Mouse (Mus musculus) neural tube, embryonic 13.5 days (tissue): ENCODE measurements around the gene Hist1h2bb. TPM values are rescaled to one million over a fixed set of nuclear protein-coding genes. Genes with fewer than 3 reads are reported as not detected.
"Not testable (repeated sequence)": the region's sequence is repeated elsewhere in the genome, so short reads cannot be mapped to it uniquely, and the experiment has no call there.

ENCODE experiments used
- ATAC-seq: fragments of 200-750 bp; cut with Nextera tagmentation; 2 replicates; pipeline ENCODE4 v1.8.0; 2017; ENCODE audit warnings: low read depth, mild to moderate bottlenecking, moderate TSS enrichment, moderate library complexity
- H3K27ac ChIP-seq: fragments of 300-500 bp; sonication (generic); replicated peaks from 2 replicates; pipeline ENCODE4 v1.5.1; 2015; ENCODE audit warnings: moderate library complexity, mild to moderate bottlenecking, inconsistent platforms
- H3K27me3 ChIP-seq: fragments of 300-500 bp; sonication (generic); 2 replicates; pipeline ENCODE4 v1.6.1; 2015; ENCODE audit warnings: mild to moderate bottlenecking, inconsistent platforms
- H3K36me3 ChIP-seq: fragments of 300-500 bp; sonication (generic); 2 replicates; pipeline ENCODE4 v1.6.1; 2015; ENCODE audit warnings: mild to moderate bottlenecking, inconsistent platforms
- H3K4me1 ChIP-seq: fragments of 300-500 bp; sonication (generic); replicated peaks from 2 replicates; pipeline ENCODE4 v1.6.1; 2015; ENCODE audit warnings: inconsistent platforms
- H3K4me2 ChIP-seq: fragments of 300-500 bp; sonication (generic); 2 replicates; pipeline ENCODE4 v1.6.1; 2015; ENCODE audit warnings: inconsistent platforms, mild to moderate bottlenecking, moderate library complexity
- H3K4me3 ChIP-seq: fragments of 300-500 bp; sonication (generic); 2 replicates; pipeline ENCODE4 v1.5.1; 2015; ENCODE audit warnings: mild to moderate bottlenecking, inconsistent platforms
- H3K9ac ChIP-seq: fragments of 300-500 bp; sonication (generic); 2 replicates; pipeline ENCODE4 v1.6.1; 2015; ENCODE audit warnings: moderate library complexity, mild to moderate bottlenecking, inconsistent platforms
- H3K9me3 ChIP-seq: fragments of 300-500 bp; sonication (generic); 2 replicates; pipeline ENCODE4 v1.6.1; 2016; ENCODE audit warnings: inconsistent platforms
- WGBS: fragments of 180-500 bp; shearing (Covaris S2); methylation state at CpG from one replicate; pipeline ENCODE4 v1.1.7; 2015; 5-methylcytosine and 5-hydroxymethylcytosine counted together
- polyA plus RNA-seq: library from polyadenylated mRNA; unstranded; fragments of >200 nt; fragmentation: Nextera tagmentation; extraction: Ambion mirVana; gene quantifications from 2 replicates; pipeline ENCODE4 v1.2.1, GENCODE M21; 2015

Gene Hist1h2bb
- polyA plus RNA-seq: not detected in 2 replicates

DNA sequence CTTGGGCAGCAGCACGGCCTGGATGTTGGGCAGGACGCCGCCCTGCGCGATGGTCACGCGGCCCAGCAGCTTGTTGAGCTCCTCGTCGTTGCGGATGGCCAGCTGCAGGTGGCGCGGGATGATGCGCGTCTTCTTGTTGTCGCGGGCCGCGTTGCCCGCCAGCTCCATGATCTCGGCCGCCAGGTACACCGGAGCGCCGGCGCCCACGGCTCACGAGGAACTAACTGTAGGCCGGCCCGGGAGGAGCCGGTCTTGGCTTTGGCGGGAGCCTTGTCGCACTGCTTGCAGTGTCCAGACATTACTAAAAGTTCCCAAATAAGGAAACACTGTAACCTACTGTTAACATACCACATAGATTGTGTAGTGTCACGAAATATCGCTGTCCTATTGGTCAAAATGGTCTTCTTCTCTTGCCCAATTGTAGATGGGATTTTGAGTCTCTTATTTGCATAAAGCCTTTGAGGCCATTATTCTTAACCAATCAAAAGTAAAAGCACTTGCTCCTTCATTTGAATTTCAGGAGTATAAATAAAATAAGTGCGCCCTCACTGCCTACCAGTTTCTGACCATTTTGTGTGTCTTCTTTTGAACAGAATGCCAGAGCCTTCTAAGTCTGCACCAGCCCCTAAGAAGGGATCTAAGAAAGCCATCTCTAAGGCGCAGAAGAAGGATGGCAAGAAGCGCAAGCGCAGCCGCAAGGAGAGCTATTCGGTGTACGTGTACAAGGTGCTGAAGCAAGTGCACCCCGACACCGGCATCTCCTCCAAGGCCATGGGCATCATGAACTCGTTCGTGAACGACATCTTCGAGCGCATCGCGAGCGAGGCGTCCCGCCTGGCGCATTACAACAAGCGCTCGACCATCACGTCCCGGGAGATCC lies at the start of gene Hist1h2bb:
Hist1h2bb (plus strand) TSS at position 534 of the 880 bp plus-strand sequence.
- Histone ChIP-seq H3K4me2 (peak within 1 kb of the TSS; percentile 71), H3K4me3 (peak within 1 kb of the TSS; percentile 41), H3K27ac (peak within 1 kb of the TSS; percentile 95), H3K9ac (peak within 1 kb of the TSS; percentile 64), H3K4me1 (peaks cover 23% of the 10 kb centered on the region)
- H3K9me3 ChIP-seq, H3K27me3 ChIP-seq, H3K36me3 ChIP-seq: not testable (repeated sequence)
- under 1% methylated on average over 42 of the region's 58 CpGs for WGBS
- peak; percentile 94 for ATAC-seq

DNA sequence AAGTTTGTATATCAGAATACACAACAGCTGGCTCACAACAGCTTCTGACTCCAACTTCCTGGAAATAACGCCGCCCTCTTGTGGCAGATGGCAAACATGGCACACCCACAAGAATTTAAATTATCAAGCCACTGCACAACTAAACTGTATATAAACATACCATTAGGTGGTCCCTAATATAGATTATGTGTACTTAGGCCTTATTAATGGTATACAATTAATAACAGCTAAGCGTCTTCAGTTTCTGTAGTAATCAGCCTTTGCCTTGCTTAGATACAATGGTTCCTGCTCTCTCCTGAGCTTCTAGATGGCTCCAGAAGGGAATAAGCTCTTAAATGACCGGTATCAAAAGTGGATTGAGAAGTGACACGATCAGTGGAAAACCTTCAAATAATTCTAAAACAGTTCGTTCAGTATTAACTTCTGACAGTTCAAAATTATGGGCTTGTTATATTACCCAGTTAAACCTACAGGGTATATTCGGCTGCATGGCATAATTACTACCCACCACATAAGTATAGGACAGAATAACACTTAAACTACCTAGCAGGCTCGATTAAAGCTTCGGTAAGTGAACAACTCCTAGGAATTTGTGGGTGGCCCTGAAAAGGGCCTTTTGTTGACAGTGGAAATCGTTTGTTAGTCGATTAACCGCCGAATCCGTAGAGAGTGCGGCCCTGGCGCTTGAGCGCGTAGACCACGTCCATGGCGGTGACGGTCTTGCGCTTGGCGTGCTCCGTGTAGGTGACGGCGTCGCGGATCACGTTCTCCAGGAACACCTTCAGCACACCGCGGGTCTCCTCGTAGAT lies 48.8 kb upstream of the Hist1h2bb start:
- peak overlapping the region; percentile 71 for H3K9ac ChIP-seq
- no peaks in the 10 kb centered on the region for H3K9me3 ChIP-seq
- no peaks in the 10 kb centered on the region for H3K27me3 ChIP-seq
- peak overlapping the region; percentile 73 for H3K4me2 ChIP-seq
- under 1% methylated on average over 27 of the region's 32 CpGs for WGBS
- peaks cover 14% of the 10 kb centered on the region for H3K4me1 ChIP-seq
- H3K27ac ChIP-seq: peak overlapping the region; percentile 92
- ATAC-seq: peak; percentile 82
- H3K4me3 ChIP-seq: peak overlapping the region; percentile 45
- H3K36me3 ChIP-seq: no peaks in the 10 kb centered on the region

DNA sequence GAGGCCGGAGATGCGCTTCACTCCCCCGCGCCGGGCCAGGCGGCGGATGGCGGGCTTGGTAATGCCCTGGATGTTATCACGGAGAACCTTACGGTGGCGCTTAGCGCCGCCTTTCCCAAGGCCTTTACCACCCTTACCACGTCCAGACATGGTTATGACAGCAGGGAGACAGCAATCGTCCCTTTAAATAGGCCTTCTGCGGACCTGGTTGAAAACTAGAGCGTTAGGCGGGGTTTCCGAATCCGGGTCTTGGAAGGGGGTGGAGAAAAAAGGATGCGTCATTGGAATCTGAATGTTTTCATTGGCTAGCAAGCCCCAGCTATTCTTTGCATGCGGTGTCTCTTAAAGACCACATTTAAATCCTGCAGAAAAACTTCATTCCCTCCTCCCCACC lies 48.2 kb upstream of the Hist1h2bb start, which contains the start of gene Hist1h4c:
Hist1h4c (minus strand) TSS at position 155 of the 394 bp plus-strand sequence.
- peak within 1 kb of the TSS; percentile 45 for H3K4me3 ChIP-seq
- no peaks in the 10 kb centered on the region for H3K36me3 ChIP-seq
- H3K9me3 ChIP-seq: no peaks in the 10 kb centered on the region
- peak within 1 kb of the TSS; percentile 73 for H3K4me2 ChIP-seq
- peak within 1 kb of the TSS; percentile 92 for H3K27ac ChIP-seq
- ATAC-seq: peak; percentile 97
- peak within 1 kb of the TSS; percentile 71 for H3K9ac ChIP-seq
- no peaks in the 10 kb centered on the region; the same call in 1 of the 2 replicates for H3K27me3 ChIP-seq
- peaks cover 14% of the 10 kb centered on the region for H3K4me1 ChIP-seq
- WGBS: under 1% methylated on average over 22 of the region's 22 CpGs

DNA sequence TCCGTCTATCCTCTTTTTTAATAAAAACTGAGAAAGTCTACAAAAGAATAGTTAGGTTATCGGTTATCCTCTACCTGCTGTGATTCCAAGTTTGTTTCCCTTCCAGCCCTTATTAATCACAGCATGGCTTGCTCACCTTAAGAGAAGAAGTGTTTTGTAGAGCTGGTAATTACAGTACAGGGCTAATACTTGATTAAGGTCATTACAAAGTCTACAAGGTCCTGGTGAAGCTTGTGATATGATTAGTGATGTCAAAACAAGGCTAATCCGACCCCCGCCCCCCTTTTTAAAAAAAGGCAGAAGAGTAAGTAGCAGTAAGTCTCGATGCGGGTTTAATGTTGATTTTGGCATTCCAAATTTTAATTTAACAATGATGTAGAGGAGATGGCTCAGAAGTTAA lies 47.5 kb upstream of the Hist1h2bb start:
- Histone ChIP-seq H3K4me3 (no peak overlapping the region), H3K36me3 (no peaks in the 10 kb centered on the region), H3K9ac (peak overlapping the region; percentile 48; the same call in 1 of the 2 replicates), H3K9me3 (no peaks in the 10 kb centered on the region), H3K27me3 (no peaks in the 10 kb centered on the region; the same call in 1 of the 2 replicates), H3K4me1 (peaks cover 14% of the 10 kb centered on the region), H3K27ac (peak overlapping the region; percentile 70), H3K4me2 (peak overlapping the region; percentile 73)
- WGBS: 73% methylated on average over 6 of the region's 6 CpGs
- ATAC-seq: no peak

DNA sequence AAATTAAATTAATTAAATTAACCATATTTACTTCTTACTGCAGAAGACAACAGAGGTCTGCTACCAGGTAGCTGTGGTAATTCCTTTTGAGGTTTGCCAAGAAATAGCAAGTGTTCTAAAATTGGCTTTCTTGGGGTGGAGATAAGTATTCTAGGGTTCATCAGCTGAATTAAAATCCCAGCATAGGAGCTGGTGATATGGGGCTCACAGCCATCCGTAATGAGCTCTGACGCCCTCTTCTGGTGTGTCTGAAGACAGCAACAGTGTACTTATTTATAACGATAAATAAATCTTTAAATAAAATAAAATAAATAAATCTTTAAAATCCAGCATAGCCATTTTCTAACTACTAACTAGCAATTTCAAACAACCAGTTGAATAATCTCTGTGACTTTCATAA lies 46.8 kb upstream of the Hist1h2bb start:
- no peak overlapping the region for H3K9ac ChIP-seq
- no peak overlapping the region for H3K4me3 ChIP-seq
- H3K27me3 ChIP-seq: no peaks in the 10 kb centered on the region; the same call in 1 of the 2 replicates
- no peaks in the 10 kb centered on the region for H3K36me3 ChIP-seq
- WGBS: 68% methylated on average over 3 of the region's 3 CpGs
- H3K4me2 ChIP-seq: no peak overlapping the region
- H3K9me3 ChIP-seq: no peaks in the 10 kb centered on the region
- peaks cover 14% of the 10 kb centered on the region for H3K4me1 ChIP-seq
- no peak overlapping the region for H3K27ac ChIP-seq
- ATAC-seq: no peak

DNA sequence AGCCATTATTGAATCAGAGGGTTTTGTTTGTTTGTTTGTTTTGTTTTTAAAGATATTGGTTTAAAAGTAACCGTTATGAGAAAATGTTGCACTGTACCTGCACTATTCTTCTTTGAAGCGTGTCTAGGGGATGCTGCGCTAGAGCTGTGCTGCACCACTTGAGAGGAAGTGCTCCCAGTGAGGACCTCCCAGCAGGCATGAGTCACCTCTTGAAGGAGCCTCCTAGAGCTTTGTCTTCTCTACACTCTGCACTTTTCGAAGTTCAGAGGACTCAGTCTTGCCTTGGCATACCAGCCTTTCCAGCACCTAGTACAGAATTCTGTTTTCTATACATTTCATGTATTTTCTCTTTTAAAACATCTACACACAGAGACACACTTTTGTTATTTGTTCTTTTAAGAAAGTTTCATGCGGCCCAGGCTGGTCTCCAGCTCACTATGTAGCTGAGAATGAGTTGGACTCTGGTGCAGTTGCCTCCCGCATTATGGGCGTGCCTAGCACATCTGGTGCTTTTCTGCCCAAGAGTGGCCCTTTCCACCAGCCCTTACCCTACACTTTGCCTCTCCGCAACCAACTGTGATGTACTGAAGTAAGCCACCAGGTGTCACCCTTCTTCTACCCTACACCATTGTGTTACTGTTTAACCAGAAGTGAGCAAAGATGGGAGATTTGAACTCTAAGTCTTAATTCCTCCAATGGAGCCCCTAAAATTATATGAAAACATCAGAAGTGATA lies 45.6 kb upstream of the Hist1h2bb start:
- H3K4me3 ChIP-seq: no peak overlapping the region
- H3K27ac ChIP-seq: no peak overlapping the region
- H3K4me1 ChIP-seq: peaks cover 14% of the 10 kb centered on the region
- H3K9me3 ChIP-seq: no peaks in the 10 kb centered on the region
- H3K36me3 ChIP-seq: no peaks in the 10 kb centered on the region
- H3K4me2 ChIP-seq: no peak overlapping the region
- no peaks in the 10 kb centered on the region; the same call in 1 of the 2 replicates for H3K27me3 ChIP-seq
- peak; percentile 49; the same call in 1 of the 2 replicates for ATAC-seq
- 36% methylated on average over 8 of the region's 8 CpGs for WGBS
- H3K9ac ChIP-seq: no peak overlapping the region

DNA sequence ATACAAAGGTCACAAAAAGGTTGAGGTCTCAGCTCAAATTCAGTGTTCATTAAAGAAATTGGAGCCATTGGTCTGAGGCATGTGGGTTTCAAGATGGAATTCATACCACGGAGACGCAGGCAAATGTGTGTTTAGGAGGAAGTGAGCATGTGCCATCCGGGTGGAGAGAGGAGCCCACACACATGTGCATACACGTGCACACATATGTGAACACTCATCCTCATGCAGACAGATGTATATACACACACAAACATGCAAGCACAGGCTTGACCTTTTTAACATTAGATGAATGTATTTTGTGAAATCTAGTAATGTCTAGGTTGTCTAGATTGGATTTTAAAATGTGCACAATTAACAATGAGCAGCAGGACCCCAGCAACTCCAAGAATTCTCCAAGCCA lies 44.3 kb upstream of the Hist1h2bb start:
- 86% methylated on average over 4 of the region's 4 CpGs for WGBS
- H3K27ac ChIP-seq: no peak overlapping the region
- ATAC-seq: no peak
- no peaks in the 10 kb centered on the region for H3K36me3 ChIP-seq
- H3K27me3 ChIP-seq: no peaks in the 10 kb centered on the region; the same call in 1 of the 2 replicates
- no peak overlapping the region for H3K4me2 ChIP-seq
- peaks cover 14% of the 10 kb centered on the region for H3K4me1 ChIP-seq
- H3K9me3 ChIP-seq: no peaks in the 10 kb centered on the region
- no peak overlapping the region for H3K4me3 ChIP-seq
- no peak overlapping the region for H3K9ac ChIP-seq

DNA sequence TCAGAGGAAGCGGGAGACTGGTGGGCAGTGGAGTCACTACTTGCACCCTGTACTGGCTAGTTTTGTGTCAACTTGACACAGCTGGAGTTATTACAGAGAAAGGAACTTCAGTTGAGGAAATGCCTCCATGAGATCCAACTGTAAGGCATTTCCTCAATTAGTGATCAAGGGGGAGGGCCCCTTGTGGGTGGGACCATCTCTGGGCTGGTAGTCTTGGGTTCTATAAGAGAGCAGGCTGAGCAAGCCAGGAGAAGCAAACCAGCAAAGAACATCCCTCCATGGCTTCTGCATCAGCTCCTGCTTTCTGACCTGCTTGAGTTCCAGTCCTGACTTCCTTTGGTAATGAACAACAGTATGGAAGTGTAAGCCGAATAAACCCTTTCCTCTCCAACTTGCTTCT lies 43.7 kb upstream of the Hist1h2bb start:
- H3K36me3 ChIP-seq, H3K4me1 ChIP-seq, H3K9ac ChIP-seq, H3K4me3 ChIP-seq, H3K27ac ChIP-seq, ATAC-seq, H3K27me3 ChIP-seq, H3K4me2 ChIP-seq, H3K9me3 ChIP-seq: not testable (repeated sequence)
- 89% methylated on average over 2 of the region's 2 CpGs for WGBS

DNA sequence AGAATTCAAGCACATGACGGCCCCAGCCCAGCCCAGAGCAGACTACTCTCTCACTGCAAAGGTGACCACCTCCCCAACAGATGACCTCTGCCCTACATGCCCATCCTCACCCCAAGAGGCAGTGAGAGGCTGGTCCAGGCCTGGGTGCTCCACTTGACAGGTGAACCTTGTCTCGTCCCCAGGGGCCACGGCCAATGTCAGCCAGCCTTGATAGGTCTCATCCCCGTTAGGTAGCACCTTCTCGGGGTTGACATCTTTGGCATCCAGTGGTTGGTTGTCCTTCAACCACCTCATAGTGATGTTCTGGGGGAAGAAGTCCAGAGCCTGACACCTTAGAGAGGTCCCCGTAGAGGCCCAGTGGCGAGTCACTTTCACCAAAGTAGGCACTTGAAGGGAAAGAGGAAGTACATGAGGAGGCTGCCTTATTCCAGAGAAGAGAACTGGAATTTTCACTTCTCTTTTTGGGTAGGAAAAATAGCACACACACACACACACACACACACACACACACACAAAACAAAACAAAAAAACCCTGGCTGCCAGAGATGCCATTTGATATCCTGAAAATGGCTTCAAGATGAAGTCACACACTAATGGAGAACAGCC lies 40.7 kb upstream of the Hist1h2bb start:
- Histone ChIP-seq H3K4me1 (peaks cover 16% of the 10 kb centered on the region), H3K27me3 (peaks cover 2% of the 10 kb centered on the region; the same call in 1 of the 2 replicates), H3K27ac (no peak overlapping the region), H3K4me3 (no peak overlapping the region), H3K4me2 (no peak overlapping the region), H3K9me3 (no peaks in the 10 kb centered on the region), H3K9ac (no peak overlapping the region), H3K36me3 (no peaks in the 10 kb centered on the region)
- 94% methylated on average over 7 of the region's 7 CpGs for WGBS
- ATAC-seq: no peak

DNA sequence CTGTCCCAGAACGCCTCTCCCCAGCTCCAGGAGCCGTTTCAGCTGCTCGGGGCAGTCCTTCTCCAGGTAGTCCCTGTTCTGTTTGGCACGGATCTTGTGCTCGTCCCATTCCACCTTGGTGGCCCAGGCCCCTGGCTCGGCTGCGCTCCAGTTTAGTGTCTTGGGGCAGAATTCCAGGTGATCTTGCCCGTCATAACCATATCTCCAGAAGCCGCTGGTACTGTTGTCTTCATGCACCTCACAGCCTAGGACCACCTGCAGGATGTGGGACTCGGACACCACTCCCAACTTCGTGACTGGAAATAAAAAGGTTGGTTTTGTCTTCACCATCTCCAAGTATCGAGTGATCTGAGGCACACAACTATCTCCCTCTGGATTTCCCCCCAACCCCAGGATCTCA lies 39.8 kb upstream of the Hist1h2bb start:
- Histone ChIP-seq H3K27ac (no peak overlapping the region), H3K9me3 (no peaks in the 10 kb centered on the region), H3K4me1 (peaks cover 16% of the 10 kb centered on the region), H3K36me3 (no peaks in the 10 kb centered on the region), H3K9ac (no peak overlapping the region), H3K27me3 (peaks cover 10% of the 10 kb centered on the region; the same call in 1 of the 2 replicates), H3K4me2 (no peak overlapping the region), H3K4me3 (no peak overlapping the region)
- 93% methylated on average over 12 of the region's 12 CpGs for WGBS
- ATAC-seq: no peak

DNA sequence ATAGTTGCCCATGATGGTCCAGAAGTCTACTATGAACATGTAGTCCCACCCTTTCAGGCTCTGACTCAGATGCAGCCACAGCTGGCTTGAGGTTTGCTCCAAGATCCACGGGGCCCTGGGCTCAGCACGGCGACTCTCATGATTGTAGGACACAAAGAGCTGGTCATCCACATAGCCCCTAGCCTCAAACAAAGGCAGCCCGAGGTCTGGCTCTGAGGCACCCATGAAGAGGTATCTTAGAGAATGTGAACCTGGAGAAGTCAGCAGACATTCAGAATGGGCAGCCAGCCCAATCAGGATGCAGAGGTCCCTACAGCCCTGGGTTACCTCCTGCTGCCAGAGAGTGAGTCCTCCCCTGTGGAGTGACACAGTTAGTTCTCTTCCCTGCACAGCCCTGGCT lies 38.5 kb upstream of the Hist1h2bb start:
- 89% methylated on average over 4 of the region's 4 CpGs for WGBS
- peaks cover 16% of the 10 kb centered on the region for H3K4me1 ChIP-seq
- H3K9ac ChIP-seq: no peak overlapping the region

More for the DNA sequence above, 38.5 kb upstream of the Hist1h2bb start:
- H3K4me2 ChIP-seq: no peak overlapping the region
- H3K9me3 ChIP-seq: no peaks in the 10 kb centered on the region
- ATAC-seq: no peak
- no peak overlapping the region for H3K4me3 ChIP-seq
- no peak overlapping the region for H3K27ac ChIP-seq
- H3K36me3 ChIP-seq: no peaks in the 10 kb centered on the region
- peaks cover 10% of the 10 kb centered on the region; the same call in 1 of the 2 replicates for H3K27me3 ChIP-seq
